Mouse (Mus musculus): ENCODE results near the gene Amdhd2.

Gene Amdhd2

DNA sequence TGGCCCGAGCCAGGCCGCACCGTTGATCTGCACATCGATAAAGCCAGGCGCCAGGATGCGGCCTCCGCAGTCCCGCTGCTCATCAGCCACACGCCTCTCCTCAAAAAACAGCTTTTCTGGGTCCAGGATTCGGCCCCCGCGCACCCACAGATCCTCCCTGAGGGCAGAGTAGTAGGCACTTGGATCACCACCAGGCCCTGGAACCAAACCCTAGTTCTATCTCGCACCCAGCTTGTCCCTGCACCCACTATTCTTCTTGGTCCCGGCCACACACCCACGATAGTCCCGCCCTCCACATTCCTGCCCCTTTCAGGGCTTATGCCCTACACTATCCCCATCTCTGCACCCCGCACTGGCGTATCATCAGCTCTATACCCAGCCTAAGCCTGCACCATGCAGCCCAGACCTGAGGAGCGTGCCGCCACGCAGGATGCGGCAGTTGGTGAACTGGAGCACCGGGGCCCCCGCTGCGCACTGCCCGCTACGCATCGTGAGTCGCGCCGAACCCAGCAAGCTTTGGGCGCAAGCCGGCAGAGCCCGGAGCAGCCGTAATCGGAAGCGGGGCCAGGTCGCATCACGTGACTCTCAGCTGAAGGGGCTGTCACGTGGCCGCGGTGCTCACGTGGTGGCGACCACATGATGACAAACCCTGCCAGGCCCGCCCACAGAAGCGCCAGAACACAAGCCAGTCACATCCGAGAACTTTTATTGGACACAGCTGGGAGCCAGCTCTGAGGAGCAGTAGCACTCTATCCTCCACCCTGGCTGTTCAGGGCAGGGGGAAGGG is at the start of gene Amdhd2:
Gene Amdhd2, minus strand, starts transcription at position 591 of the 787 bp plus-strand sequence.
- peak; percentile 98 to 99 for DNase-seq

DNA sequence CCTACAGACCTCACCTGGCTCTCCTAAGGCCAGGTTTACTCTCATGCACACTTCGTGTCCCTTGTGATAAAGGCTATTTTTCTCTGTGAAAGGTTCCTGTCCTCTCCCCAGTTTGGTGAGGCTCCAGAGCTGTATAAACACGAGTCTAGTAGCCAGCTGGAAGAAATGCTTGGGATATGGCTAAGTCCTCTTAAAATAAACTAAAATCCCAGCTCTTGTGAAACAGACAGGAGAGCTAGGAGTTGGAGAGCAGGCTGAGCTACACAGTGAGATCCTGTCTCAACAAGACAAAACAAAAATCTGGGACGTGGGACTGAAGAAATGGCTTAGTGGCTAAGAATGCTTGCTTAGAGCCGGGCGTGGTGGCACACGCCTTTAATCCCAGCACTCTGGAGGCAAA is 49.6 kb upstream of the Amdhd2 start:
- DNase-seq: no peak

DNA sequence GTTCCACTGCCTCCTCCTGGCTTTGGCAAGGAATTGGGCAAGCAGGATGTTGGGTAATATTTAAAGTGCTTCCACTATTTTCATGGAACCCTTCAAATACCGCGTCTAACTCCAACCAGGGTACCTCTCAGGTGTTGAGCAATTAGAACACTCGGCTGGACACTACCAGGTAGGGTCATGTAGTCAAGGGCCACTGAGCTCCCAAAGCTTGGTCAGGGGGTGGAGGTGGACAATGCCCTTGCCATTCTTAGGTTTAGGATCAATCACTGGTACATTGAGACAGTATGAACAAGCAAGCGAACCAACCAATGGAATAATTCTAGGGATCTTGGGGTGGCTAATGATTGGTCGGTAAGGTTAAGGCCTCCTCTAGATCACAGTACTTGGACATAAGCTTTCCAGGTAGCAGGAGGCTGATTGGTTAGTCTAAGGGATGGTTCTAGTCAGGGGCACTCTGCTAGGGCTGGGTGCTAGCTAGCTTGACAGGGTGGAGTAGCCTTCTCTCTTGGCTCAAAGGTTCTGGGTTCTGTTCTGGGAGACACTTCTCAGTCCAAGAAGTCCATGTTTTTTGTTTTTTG is 49.0 kb upstream of the Amdhd2 start:
- no peak for DNase-seq

DNA sequence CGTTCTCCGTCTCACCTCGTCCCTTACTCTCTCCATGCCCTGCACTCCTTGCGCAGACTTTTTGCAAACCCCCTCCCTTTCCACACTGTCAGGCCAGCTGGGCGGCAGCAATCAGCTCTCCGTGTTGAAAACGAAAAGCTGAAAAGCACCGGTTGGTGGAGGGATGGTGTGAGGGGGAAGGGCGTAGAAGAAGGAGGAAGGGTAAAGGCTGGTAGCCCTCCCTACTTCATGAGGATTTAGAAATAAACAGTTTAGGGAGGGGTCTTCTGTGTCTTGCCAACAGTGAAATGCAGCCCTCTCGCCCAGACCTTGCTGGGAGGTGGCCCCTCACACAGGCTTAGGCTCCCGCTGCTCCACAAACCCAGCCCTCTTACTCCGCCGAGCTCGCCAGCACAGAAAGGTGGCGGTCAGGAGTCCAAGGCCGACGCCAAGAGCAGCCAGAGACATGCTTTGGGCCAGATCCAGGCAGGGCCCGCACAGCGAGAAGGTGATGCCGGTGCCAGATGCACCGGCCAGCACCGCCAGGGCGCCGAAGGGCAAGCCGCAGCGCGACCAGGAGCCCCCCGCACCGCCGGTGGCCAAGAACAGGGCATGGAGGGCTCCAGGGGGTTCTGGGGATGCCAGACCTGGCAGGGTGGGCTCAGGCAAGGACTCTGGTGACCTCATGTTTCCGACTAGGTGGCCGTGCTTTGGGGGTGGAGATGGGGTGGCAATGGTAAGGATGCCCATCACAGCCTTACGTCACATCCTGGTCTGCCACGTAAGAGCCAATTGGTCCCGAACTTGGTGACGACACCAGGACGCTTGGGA is 48.3 kb upstream of the Amdhd2 start:
- peak; percentile 88 to 89 for DNase-seq

DNA sequence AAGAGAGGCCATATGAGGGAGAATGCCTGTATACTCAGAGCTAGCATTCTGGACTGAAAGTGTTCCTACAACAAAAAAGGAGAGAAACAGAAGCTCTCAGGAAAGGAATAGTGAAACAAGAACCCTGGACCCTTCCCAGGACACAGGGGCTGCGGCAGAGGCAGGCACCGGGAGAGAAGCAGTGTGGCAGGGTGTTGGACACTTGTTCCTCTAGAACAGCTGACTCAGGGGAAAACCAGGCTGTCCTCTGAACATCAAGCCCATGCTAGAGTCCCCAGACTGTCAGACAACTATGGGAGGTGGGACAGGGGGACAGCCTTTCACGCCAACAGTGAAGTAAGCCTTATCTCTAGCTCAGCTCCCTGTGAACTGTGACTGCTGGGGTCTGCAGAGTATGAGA is 47.0 kb upstream of the Amdhd2 start:
- peak; percentile 16 to 39 for DNase-seq

DNA sequence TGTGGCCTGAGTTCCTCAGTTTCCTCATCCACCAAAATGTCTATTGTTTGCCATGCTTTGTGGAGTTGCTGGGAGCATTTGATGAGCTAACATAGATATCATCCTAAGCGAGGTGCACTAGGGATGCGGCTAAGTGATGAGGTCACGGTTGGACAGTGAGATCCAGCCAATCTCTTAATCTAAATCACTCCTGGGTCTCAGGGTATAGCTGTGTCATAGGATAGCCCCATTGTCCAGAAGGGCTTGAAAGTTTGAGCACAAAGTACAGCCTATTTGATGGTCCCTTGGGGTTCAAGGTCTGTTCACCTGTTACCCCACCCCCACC is 46.3 kb upstream of the Amdhd2 start:
- no peak for DNase-seq

DNA sequence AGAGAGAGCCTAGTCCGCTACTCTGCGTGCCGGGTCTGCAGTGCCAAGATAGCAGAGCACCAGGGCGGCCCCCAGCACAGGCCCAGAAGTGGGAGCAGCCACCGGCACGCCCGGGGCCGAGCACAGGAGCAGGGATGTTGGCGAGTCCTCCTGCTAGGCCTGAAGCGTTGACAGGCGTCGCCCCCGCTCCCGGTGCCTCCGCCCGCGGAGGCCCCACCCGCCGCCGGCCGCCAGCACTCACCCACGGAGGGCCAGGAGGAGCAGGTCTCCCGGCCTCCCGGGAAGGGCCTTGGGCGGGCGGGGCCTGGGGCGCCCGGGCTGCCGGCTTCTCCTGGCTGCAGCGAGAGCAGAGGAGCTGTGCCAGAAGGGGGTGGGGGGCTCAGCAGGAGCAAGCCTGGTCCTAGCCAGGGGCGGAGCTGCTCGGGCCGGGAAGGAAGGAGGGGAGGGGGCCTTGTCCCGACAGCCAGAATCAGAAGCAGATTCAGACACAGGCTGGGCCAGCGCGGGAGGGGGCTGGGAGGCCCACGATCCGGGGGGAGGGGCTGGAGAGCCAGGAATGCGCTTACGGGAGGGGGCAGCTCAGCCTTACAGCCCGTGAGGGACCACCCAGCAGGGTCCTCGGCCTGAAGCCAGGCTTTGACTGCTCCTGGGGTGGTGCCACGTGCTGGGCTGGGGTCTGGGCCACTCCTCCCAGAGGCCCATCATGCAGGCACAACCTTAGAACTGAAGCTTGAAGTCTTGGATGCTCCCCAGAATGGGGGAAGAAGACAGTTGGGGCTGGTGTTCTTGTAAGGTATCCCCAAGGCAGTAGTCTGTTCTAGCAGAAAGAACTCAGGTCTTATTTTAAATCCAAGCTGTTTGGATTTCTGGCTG is 45.7 kb upstream of the Amdhd2 start, which contains the start of gene Ntn3:
Gene Ntn3, minus strand, starts transcription at position 489 of the 873 bp plus-strand sequence.
- DNase-seq: peak; percentile 77 to 86

DNA sequence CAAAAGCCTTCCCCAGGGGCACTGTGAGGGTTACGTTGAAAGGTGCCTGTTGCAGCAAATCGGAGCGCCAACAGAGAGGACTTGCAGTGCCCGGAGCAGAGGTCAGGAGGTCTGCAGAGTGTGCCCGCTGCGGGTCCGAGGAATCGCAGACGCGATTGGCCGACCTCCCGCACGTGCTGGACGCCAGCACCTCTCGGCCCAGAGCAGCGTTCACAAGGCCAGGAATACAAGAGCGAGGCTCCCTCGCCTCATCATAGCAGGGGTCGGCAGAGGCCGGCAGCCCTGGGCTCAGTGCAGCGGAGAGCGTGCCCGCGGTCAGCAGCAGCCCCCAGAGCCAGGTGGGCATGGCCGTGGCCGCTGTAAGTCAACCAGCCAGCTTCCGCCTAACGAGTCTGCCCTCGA is 45.1 kb upstream of the Amdhd2 start:
- DNase-seq: peak; percentile 63 to 68

DNA sequence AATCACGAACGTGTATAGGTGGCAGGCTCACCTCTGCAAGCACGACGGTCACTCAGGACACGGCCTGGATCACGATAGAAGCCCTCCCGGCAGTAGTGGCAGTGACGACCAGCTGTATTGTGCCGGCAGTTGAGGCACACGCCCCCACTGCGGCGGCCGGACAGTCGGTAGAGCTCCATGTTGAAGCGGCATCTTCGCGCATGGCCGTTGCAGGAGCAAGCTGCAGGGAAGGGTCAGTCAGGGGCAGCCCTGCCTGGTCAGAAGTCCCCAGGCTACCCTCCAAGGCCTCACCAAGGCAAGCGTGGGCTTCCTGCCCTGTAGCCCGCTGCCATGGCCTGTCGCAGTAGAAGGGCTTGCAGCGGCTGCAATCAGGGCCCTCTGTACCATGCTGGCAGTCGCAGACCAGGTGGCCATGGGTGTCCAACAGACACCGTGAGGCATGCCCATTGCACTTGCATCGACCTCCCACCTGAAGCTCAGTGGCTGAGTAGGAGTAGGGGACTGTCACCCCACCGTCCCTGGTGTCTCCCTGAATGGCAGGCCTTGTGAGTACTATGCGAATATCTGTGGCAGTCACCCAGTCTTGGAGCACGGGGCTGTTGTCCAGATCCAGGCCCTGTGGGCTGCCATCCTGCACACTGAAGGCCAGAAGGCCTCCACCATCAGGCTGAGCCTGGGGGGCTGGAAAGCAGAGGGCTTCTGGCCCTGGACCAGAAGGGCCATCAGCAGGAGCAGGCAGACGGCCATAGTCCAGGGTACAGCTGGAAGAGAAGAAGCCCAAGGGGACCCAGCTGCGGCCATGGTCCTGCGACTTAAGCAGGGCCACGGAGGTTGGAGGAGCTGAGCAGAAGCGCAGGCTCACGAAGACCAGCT is 44.4 kb upstream of the Amdhd2 start:
- peak; percentile 74 to 83 for DNase-seq

DNA sequence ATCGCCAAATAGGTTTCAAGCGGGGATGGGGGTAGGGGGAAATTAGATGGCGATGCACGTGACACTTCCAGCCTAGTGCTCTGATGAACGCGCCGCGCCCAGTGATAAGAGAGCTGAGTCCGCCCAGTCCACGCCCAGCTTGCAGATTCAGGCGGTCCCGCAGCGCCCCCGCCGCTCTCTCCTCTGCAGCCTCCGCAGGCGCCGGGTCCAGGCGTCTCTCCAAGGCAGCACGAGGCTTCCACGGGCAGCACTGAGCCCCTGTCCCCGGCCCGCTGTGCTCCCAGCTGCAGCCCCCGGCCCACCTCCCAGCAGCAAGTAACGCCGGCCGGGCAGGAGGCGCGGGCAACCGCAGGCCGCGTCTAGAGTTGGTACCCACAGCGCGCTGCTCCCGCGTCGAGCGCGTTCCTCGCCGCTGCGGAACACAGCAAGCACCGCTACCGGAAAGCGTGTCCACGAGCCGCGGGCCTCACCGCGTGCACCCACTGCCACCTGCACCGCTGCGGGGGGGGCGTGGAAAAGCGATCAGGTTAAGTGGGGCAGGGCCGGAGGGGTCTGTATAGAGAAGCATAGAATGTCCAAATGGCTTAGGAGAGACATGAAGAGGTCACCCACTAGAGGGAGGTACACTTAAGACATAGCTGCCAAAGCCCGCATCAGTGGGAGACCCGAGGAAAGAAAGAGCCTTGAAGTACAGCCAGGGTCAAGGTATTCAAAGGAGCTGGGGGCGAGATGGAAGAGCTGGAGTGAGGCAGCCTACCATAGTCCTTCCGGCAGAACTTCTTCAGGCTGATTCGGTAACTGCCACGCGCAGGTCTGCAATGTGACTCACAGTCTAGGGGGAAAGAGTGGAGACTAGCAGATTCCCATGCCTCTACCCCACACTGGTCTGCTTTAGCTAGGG is 43.1 kb upstream of the Amdhd2 start:
- DNase-seq: peak; percentile 69 to 75

DNA sequence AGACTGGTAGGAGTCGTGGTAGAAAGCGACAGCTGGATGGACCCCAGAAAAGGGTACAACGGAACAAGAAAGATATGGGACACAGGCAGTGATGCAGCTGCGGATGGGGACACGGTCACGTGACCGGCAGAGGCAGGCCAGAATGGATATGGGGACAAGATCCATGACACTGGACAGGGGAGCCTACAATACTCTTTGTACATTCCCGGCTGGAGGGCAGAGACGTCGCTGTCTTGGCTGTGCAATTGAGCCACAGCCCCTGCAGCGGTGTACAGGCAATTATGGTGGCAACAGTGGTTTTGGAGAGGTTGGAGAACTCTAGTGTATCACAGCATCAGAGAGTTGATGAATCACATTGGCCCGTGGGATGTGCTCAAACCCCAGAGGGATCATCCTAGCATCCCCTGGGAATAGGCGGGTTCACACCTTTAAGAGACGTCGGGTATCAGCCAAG is 42.4 kb upstream of the Amdhd2 start:
- DNase-seq: peak; percentile 53 to 63

DNA sequence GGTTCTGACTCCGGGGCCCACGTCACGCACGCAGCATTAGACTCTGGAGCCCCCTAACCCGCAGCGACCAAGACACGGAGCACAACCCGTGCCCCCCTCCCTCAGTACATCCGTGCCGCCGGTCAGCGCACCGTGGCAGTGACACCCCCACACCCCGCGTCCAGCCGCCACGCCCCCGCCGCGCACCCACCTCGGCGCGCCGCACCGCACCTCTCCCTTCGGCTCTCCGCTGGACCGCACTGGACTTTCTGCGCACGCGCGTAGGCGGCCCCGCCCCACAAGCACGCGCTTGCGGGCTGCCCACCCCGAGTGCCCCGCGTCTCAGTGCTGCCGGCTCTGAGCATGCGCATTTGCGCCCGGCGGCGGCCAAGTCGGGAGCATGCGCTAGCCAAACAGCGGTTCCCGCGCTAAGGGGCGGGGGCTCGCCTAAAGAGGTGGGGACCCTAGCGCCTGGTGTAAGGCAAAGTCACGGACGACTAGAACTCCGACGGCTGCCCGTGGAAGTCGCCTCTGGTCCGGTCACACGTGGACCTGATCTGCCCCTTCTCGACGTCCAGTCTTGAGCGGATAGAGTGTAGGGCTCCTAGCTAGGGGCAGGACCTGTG is 41.8 kb upstream of the Amdhd2 start, which contains the start of gene Tbc1d24:
Gene Tbc1d24, minus strand, starts transcription at position 279 of the 605 bp plus-strand sequence.
- DNase-seq: peak; percentile 97 to 98

DNA sequence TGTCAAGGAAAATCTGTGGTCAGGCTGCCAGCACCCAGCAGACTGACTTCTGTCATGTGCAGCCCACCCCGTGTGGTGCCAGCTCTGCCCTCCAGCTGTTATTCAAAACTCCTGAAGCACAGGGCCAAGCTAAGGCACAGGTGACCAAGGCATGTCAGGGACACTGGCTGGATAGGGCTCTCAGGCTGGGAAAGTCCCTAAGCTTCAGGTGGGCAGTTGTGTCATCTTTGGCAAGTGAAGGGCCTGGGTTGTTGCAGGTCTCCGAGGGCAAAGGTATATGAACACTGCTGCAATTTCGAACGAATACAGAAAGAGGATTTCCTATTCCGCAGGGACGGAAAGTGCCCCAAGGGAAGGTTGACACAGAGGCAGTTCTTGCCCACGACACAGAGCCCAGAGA is 41.3 kb upstream of the Amdhd2 start:
- DNase-seq: peak in 1 of 2 experiments; percentile 52

DNA sequence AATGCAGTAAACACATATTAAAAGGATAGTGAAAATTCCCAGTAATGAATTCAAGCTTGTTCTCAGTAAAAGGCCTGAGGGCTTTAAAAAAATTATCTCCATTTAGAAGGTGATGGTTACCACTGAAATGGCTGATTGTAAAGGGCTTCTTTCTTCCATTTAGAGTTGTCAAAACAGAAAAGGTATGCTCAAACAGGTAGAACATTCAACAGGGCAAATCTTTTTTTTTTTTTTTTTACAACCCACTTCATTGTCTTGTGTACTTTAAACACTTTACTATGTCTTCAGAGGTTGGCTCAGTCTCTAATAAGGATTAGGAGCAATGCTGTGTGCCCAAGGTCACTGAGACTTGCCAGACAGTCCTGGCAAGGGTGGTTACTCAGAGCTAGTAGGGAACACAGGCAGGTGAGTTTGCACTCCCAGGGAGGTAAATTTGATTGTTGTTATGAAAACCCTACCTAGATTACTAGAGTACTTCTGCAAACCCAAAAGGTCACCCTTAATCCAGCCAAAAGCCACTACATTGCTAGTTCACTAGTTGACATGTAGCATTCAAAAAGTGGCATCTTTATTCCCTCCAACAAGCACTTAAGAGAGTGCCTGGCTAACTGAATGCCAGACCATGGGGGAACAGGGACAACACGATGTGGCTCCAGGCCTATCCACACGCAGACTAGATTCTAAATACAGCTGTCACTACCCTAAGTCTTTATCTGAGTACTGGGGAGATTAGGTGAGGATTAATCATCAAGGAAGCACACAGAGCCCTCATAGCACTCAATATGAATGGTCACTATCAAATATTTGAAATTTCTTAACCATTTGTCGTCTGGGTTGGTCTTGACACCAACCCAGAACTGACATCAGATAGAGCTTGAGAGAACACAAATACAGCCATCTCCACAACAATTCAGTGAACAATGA is 40.3 kb upstream of the Amdhd2 start:
- DNase-seq: no peak

DNA sequence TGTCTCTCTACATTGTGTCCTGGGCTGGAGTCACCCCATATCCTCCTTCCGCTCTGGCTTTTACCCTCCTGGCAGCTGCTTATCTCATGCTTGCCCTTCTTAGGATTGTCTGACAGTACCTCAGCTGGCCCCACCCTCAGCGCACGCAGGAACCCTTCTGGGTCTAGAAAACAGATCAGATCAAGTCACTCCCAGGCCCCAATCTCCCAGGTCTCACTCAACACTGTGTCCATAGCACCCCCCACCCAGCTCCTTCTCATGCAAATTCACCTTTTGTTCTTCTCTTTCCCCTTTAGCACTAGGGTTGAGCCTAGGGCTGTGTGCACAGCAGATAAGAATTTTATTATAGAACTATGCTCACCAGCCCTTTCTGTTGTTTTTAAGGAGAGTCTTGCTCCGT is 39.5 kb upstream of the Amdhd2 start:
- DNase-seq: no peak

DNA sequence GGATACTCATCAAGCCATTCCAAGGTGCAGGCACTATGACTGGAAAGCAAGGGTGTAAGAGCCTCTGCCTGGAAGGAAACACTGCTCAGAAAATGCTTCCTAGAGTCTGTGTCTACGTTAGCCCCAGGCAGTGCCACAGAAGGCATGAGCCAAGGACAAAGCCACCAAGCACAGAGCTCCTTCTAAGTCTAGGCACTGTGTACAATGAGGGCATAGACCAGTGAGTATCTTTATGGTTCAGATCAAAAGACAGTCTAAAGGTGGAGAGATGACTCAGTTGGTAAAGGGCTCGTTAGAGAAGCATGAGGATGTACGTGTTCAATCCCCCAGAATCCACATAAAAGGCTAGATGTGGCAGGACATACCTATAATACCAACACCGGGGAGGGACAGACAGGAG is 37.5 kb upstream of the Amdhd2 start:
- DNase-seq: no peak

DNA sequence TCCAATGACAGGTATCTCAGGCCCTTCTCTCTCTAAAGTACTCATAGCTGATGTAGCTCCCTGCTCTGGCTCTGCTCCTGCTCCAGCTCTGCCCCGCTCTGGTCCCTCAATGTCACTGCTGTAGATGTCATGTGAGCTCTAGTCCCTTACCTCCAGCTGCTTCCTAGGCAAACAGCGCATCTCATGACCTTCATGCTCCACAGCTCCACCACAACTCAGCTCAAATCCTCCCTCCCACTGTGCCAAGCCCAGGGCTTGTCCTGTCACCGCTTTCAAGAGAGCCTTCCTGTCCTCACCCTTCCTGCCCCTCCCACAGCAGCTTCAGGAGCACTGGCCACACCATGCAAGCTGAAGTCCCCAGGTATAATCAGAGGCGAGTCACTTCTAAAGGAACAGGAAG is 36.2 kb upstream of the Amdhd2 start:
- peak; percentile 35 to 37 for DNase-seq

DNA sequence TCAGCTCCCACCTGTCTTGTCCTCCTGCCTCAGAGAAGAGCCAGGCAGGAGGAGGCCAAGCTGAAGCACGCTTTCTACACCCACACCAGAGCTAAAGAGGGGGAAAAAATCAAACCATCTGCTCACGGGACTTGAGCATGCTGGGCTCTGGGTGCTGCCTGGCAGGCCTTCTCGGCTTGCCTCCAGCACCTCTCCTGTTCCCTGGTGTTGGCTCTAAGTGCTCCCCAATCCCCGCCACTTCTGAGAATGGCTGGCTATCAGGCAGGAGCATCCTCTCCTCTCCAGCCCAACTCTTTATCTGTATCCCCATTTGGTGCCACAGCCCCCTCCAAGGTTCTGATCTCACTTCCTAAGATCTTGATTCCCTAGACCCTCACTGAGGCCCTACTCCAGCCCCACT is 35.7 kb upstream of the Amdhd2 start:
- peak; percentile 45 to 56 for DNase-seq

Measured in cerebellum, postnatal 10 days (tissue).